Mouse (Mus musculus): ENCODE measurements around the gene Atpif1.
"Not testable (repeated sequence)": the region's sequence is repeated elsewhere in the genome, so short reads cannot be mapped to it uniquely, and the experiment has no call there.

Gene Atpif1

DNA sequence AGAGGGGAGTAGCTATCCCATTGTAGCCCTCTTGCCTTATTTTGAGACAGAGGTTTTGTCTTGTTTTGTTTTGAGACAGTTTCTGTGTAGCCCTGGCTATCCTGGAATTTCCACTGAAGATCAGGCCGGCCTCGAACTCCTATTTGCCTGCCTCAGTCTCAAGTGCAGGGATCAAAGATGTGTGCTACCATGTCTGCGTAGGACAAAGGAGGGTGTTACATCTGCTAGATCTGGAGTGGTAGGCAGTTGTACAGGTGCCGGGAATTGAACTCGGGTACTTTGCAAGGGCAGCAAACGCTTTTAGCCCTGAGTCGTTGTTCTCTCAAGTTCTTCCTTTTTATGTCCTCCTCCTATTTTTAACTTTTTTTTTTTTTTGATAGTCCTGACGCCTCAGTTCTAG is 42.4 kb downstream of the Atpif1 start:
- no peak for DNase-seq (ENCODE audit: low spot score)

GRCm38 (mm10) chr4:132490273-132491010 is 43.0 kb downstream of the Atpif1 start:
- no peak for DNase-seq (ENCODE audit: low spot score)

GRCm38 (mm10) chr4:132488976-132489375 is 44.5 kb downstream of the Atpif1 start:
- no peak for DNase-seq (ENCODE audit: low spot score)

GRCm38 (mm10) chr4:132488521-132488920 is 44.9 kb downstream of the Atpif1 start:
- DNase-seq (ENCODE audit: low spot score) = no peak

DNA sequence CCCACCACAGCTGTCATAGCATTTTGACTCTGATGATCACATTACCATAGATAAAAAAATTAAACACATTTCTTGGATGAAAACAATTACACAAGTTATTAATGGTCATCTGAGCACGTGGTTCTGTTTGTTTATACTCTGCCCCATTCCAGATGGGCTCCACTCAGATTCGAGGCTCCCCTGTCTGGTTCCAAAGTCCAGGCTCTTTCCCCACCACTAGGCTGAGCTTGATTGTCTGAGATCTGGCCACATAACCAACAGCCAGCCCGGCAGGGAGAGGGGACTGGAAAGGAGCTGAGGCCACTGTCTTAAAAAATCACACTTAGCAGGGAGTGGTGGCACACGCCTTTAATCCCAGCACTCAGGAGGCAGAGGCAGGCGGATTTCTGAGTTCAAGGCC is 48.6 kb downstream of the Atpif1 start:
- no peak for DNase-seq (ENCODE audit: low spot score)

- no peak for DNase-seq (ENCODE audit: low spot score)
These were observed 49.2 kb downstream of the Atpif1 start for GRCm38 (mm10) chr4:132484231-132484630.

- no peak for DNase-seq (ENCODE audit: low spot score)
These were observed 50.4 kb downstream of the Atpif1 start for GRCm38 (mm10) chr4:132482956-132483608.

- DNase-seq (ENCODE audit: low spot score) = not testable (repeated sequence)
These were observed 51.4 kb downstream of the Atpif1 start for GRCm38 (mm10) chr4:132482104-132482503.

Data from c-Kit-positive CD71-positive TER-119-positive erythroid progenitor cells, embryonic 14.5 days (primary cell).